14 mouse cellular contexts compared by ENCODE assay signal in the genomic region with DNA sequence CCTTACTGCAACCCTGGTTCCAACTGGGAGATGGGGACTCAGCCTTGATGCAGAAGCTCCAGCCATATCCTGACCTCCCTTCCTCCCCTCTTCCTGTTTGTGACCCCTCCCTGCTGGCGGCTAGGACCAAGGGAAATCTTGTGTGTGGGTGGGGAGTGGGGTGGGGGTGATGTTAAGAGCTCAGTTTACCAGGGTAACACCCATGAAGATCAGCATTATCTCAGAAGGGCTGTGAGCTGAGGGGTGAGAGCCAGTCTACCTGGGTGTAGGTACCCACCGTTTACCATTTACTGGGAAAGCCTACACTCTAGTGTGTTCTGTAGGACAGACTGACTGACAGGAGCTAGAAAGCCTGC. TPM values are rescaled to one million over a fixed set of nuclear protein-coding genes. Genes with fewer than 3 reads are reported as not detected.
DNase-seq lines count a peak whose midpoint lies in the region; ATAC-seq lines count a peak whose summit lies in the region.
"Had no signal": no experiment of that assay in that cellular context is flagged by ENCODE, and none has a peak within 500 bp of the region (broad histone marks: within the 10 kb centered on the region; RNA-seq: fewer than 3 reads in every experiment).

No protein-coding gene starts in this region.

- H3K4me1 ChIP-seq in heart, embryonic 12.5 days (replicated peaks): peaks cover 14% of the 10 kb centered on the region
- H3K4me1 ChIP-seq in embryonic facial prominence, embryonic 14.5 days (ENCODE audit: control insufficient read depth, insufficient read depth, low read length): peaks cover 8% of the 10 kb centered on the region; the same call in 1 of the 2 replicates
- H3K4me1 ChIP-seq in hindbrain, embryonic 12.5 days: peaks cover 30% of the 10 kb centered on the region
- H3K4me1 ChIP-seq in midbrain, embryonic 15.5 days: peaks cover 39% of the 10 kb centered on the region

- no peaks in the 10 kb centered on the region for H3K9me3 ChIP-seq in heart, embryonic 12.5 days (replicated peaks)
- H3K9me3 ChIP-seq in embryonic facial prominence, embryonic 14.5 days (ENCODE audit: control insufficient read depth, low read length): no peaks in the 10 kb centered on the region
- H3K9me3 ChIP-seq in hindbrain, embryonic 12.5 days (replicated peaks): no peaks in the 10 kb centered on the region
- no peaks in the 10 kb centered on the region for H3K9me3 ChIP-seq in midbrain, embryonic 15.5 days
- H3K9me3 ChIP-seq: limb, embryonic 12.5 days; lung, embryonic 15.5 days had no signal

- no peak for DNase-seq in heart, adult 8-10 months (ENCODE audit: low spot score)
- DNase-seq in embryonic facial prominence, embryonic 14.5 days (ENCODE audit: low spot score): no peak
- no peak for DNase-seq in adrenal gland, adult 8-10 months
- no peak for DNase-seq in layer of hippocampus, adult 9-10 months (ENCODE audit: low spot score)
- no peak for DNase-seq in right cerebral cortex, adult 2 months (ENCODE audit: low spot score in 2 of 2)
- DNase-seq: kidney, adult 18-20 months had no signal

- ATAC-seq in heart, embryonic 12.5 days (ENCODE audit: insufficient number of reproducible peaks, low FRiP score): no peak
- ATAC-seq in embryonic facial prominence, embryonic 14.5 days (ENCODE audit: low read depth): no peak
- ATAC-seq in hindbrain, embryonic 12.5 days (ENCODE audit: low FRiP score): no peak
- ATAC-seq in midbrain, embryonic 15.5 days (replicated peaks): no peak

- H3K36me3 ChIP-seq in heart, embryonic 12.5 days: no peaks in the 10 kb centered on the region
- H3K36me3 ChIP-seq in embryonic facial prominence, embryonic 14.5 days (ENCODE audit: control insufficient read depth, insufficient read depth, low read length): no peaks in the 10 kb centered on the region
- no peaks in the 10 kb centered on the region for H3K36me3 ChIP-seq in hindbrain, embryonic 12.5 days
- no peaks in the 10 kb centered on the region for H3K36me3 ChIP-seq in midbrain, embryonic 15.5 days (replicated peaks)
- H3K36me3 ChIP-seq: limb, embryonic 12.5 days; lung, embryonic 15.5 days had no signal

- H3K27ac ChIP-seq in heart, embryonic 12.5 days (ENCODE audit: poor library complexity, severe bottlenecking): no peak overlapping the region
- H3K27ac ChIP-seq in embryonic facial prominence, embryonic 14.5 days (replicated peaks; ENCODE audit: low read depth, low read length): no peak overlapping the region
- no peak overlapping the region for H3K27ac ChIP-seq in hindbrain, embryonic 12.5 days
- peak overlapping the region; percentile 68; the same call in 1 of the 2 replicates for H3K27ac ChIP-seq in midbrain, embryonic 15.5 days
- H3K27ac ChIP-seq: limb, embryonic 12.5 days; lung, embryonic 15.5 days had no signal

- H3K27me3 ChIP-seq in heart, embryonic 12.5 days (replicated peaks): peaks cover 79% of the 10 kb centered on the region
- H3K27me3 ChIP-seq in embryonic facial prominence, embryonic 14.5 days (replicated peaks; ENCODE audit: control insufficient read depth, insufficient read depth, low read length): peaks cover 50% of the 10 kb centered on the region
- H3K27me3 ChIP-seq in hindbrain, embryonic 12.5 days: peaks cover 60% of the 10 kb centered on the region
- H3K27me3 ChIP-seq in midbrain, embryonic 15.5 days (replicated peaks): peaks cover 25% of the 10 kb centered on the region

- H3K4me3 ChIP-seq in heart, embryonic 12.5 days: no peak overlapping the region
- no peak overlapping the region for H3K4me3 ChIP-seq in embryonic facial prominence, embryonic 14.5 days (ENCODE audit: low read depth, low read length)
- H3K4me3 ChIP-seq in hindbrain, embryonic 12.5 days: peak overlapping the region; percentile 57
- H3K4me3 ChIP-seq in midbrain, embryonic 15.5 days: peak overlapping the region; percentile 61
- H3K4me3 ChIP-seq: lung, embryonic 15.5 days had no signal

- WGBS in heart, embryonic 12.5 days: 37% methylated on average over 2 of the region's 2 CpGs
- WGBS in embryonic facial prominence, embryonic 14.5 days: 43% methylated on average over 2 of the region's 2 CpGs
- 65% methylated on average over 2 of the region's 2 CpGs for WGBS in hindbrain, embryonic 12.5 days
- 42% methylated on average over 2 of the region's 2 CpGs for WGBS in midbrain, embryonic 15.5 days

- peak overlapping the region; percentile 63; the same call in 1 of the 2 replicates for H3K4me2 ChIP-seq in heart, embryonic 12.5 days
- peak overlapping the region; percentile 47; the same call in 1 of the 2 replicates for H3K4me2 ChIP-seq in embryonic facial prominence, embryonic 14.5 days (ENCODE audit: low read depth, low read length)
- H3K4me2 ChIP-seq in hindbrain, embryonic 12.5 days (replicated peaks): peak overlapping the region; percentile 88
- H3K4me2 ChIP-seq in midbrain, embryonic 15.5 days: peak overlapping the region; percentile 83

- no peak overlapping the region for H3K9ac ChIP-seq in heart, embryonic 12.5 days
- H3K9ac ChIP-seq in embryonic facial prominence, embryonic 14.5 days (ENCODE audit: low read depth, low read length): no peak overlapping the region
- peak overlapping the region; percentile 73 for H3K9ac ChIP-seq in hindbrain, embryonic 12.5 days
- peak overlapping the region; percentile 69 for H3K9ac ChIP-seq in midbrain, embryonic 15.5 days
- H3K9ac ChIP-seq: limb, embryonic 12.5 days; lung, embryonic 15.5 days had no signal

RNA-seq across cellular contexts. Expression of a gene that starts 0.5 kb away (rescaled TPM):
- not detected in 2 replicates for polyA plus RNA-seq in heart, embryonic 12.5 days (2016; fragmentation: Nextera tagmentation; extraction: Ambion mirVana)
- total RNA-seq in heart, adult 8-10 months (2022): not detected
- 2.3 and 3.2 TPM in 2 replicates for polyA plus RNA-seq in embryonic facial prominence, embryonic 14.5 days (2014; fragmentation: Nextera tagmentation; extraction: Ambion mirVana)
- 2.9 and 3.7 TPM in 2 replicates for polyA plus RNA-seq in hindbrain, embryonic 12.5 days (2016; fragmentation: Nextera tagmentation; extraction: Ambion mirVana)
- polyA plus RNA-seq in midbrain, embryonic 15.5 days (2015; fragmentation: Nextera tagmentation; extraction: Ambion mirVana): 17.8 and 21.8 TPM in 2 replicates
- 1 to 10 TPM; 1.8 to 4.7 (median 3.0) TPM for total RNA-seq in adrenal gland, adult 8-10 months (2022)
- total RNA-seq: gastrocnemius, postnatal 10 days had no signal
- polyA plus RNA-seq: C2C12 had no signal

RNA-seq across cellular contexts. Expression of a gene that starts 30.4 kb away (rescaled TPM):
- polyA plus RNA-seq in heart, embryonic 12.5 days (2016; fragmentation: Nextera tagmentation; extraction: Ambion mirVana): not detected in 2 replicates
- total RNA-seq in heart, adult 8-10 months (2022): under 1 TPM in 3 of 4 experiments, not detected in 1; 0.08 to 0.28 (median 0.17) TPM
- polyA plus RNA-seq in embryonic facial prominence, embryonic 14.5 days (2014; fragmentation: Nextera tagmentation; extraction: Ambion mirVana): 0.74 and 1.4 TPM in 2 replicates
- 1.8 and 2.3 TPM in 2 replicates for polyA plus RNA-seq in hindbrain, embryonic 12.5 days (2016; fragmentation: Nextera tagmentation; extraction: Ambion mirVana)
- polyA plus RNA-seq in midbrain, embryonic 15.5 days (2015; fragmentation: Nextera tagmentation; extraction: Ambion mirVana): 11.1 and 12.7 TPM in 2 replicates
- 1 to 10 TPM; 2.3 to 4.8 (median 3.1) TPM for total RNA-seq in adrenal gland, adult 8-10 months (2022)
- polyA plus RNA-seq: C2C12; heart, embryonic 16.5 days; limb, embryonic 12.5 days had no signal

RNA-seq across cellular contexts. Expression of a gene that starts 43.9 kb away (rescaled TPM):
- 28.9 and 29.3 TPM in 2 replicates for polyA plus RNA-seq in heart, embryonic 12.5 days (2016; fragmentation: Nextera tagmentation; extraction: Ambion mirVana)
- 10 to 100 TPM; 42.4 to 53.8 (median 48.3) TPM for total RNA-seq in heart, adult 8-10 months (2022)
- 21.4 and 23.3 TPM in 2 replicates for polyA plus RNA-seq in embryonic facial prominence, embryonic 14.5 days (2014; fragmentation: Nextera tagmentation; extraction: Ambion mirVana)
- polyA plus RNA-seq in hindbrain, embryonic 12.5 days (2016; fragmentation: Nextera tagmentation; extraction: Ambion mirVana): 41.1 and 46.9 TPM in 2 replicates
- 55.0 and 56.0 TPM in 2 replicates for polyA plus RNA-seq in midbrain, embryonic 15.5 days (2015; fragmentation: Nextera tagmentation; extraction: Ambion mirVana)
- total RNA-seq in adrenal gland, adult 8-10 months (2022): 10 to 100 TPM; 25.4 to 43.9 (median 32.1) TPM

Comparison
In these comparisons a context has a peak if more than half of its experiments do, and no peak if none do; other contexts are left out.
1. H3K4me3 ChIP-seq: peak in hindbrain, embryonic 12.5 days (single experiment) and midbrain, embryonic 15.5 days (single experiment); none in heart, embryonic 12.5 days (single experiment) and embryonic facial prominence, embryonic 14.5 days (single experiment).
2. H3K9ac ChIP-seq: peak in hindbrain, embryonic 12.5 days (single experiment) and midbrain, embryonic 15.5 days (single experiment); none in heart, embryonic 12.5 days (single experiment) and embryonic facial prominence, embryonic 14.5 days (single experiment).
3. Peak in every context shown above with its lines, with median percentiles within 50 percentile points of each other: H3K4me2 ChIP-seq.